Mouse (Mus musculus): ENCODE measurements around the gene Ptprq. TPM values are rescaled to one million over a fixed set of nuclear protein-coding genes. Genes with fewer than 3 reads are reported as not detected.
A peak's percentile ranks its signal among the peaks of the same experiment; 100 is the strongest.

Gene Ptprq
- 0.08 and 0.24 TPM in 2 replicates for polyA plus RNA-seq (2015; fragmentation: Nextera tagmentation; extraction: Ambion mirVana)

- Histone ChIP-seq H3K27me3 (ENCODE audit: control insufficient read depth, insufficient read depth, low read length) (no peaks in the 10 kb centered on the region), H3K9me3 (replicated peaks; ENCODE audit: control insufficient read depth, low read length) (no peaks in the 10 kb centered on the region), H3K27ac (ENCODE audit: low read length) (no peak within 1 kb of the TSS), H3K9ac (ENCODE audit: low read length) (no peak within 1 kb of the TSS), H3K4me1 (ENCODE audit: control insufficient read depth, insufficient read depth, low read length) (no peaks in the 10 kb centered on the region), H3K36me3 (ENCODE audit: control insufficient read depth, insufficient read depth, low read length) (no peaks in the 10 kb centered on the region), H3K4me3 (replicated peaks; ENCODE audit: low read length) (no peak within 1 kb of the TSS), H3K4me2 (ENCODE audit: low read depth, low read length) (no peak within 1 kb of the TSS)
- no peak for ATAC-seq (ENCODE audit: insufficient read depth, low FRiP score)
- whole genome bisulfite sequencing: 44% methylated on average over 1 of the region's 1 CpGs
Observed at GRCm38 (mm10) chr10:107719806-107720205, at the start of gene Ptprq. Ptprq (minus strand) TSS chr10:107720051.

GRCm38 (mm10) chr10:107759624-107760023 lies 39.8 kb upstream of the Ptprq start:
- Histone ChIP-seq H3K4me2 (ENCODE audit: low read depth, low read length) (no peak overlapping the region), H3K27me3 (ENCODE audit: control insufficient read depth, insufficient read depth, low read length) (no peaks in the 10 kb centered on the region), H3K36me3 (ENCODE audit: control insufficient read depth, insufficient read depth, low read length) (no peaks in the 10 kb centered on the region), H3K9me3 (replicated peaks; ENCODE audit: control insufficient read depth, low read length) (no peaks in the 10 kb centered on the region), H3K9ac (ENCODE audit: low read length) (no peak overlapping the region), H3K27ac (ENCODE audit: low read length) (no peak overlapping the region), H3K4me3 (replicated peaks; ENCODE audit: low read length) (no peak overlapping the region), H3K4me1 (ENCODE audit: control insufficient read depth, insufficient read depth, low read length) (no peaks in the 10 kb centered on the region)
- no peak for ATAC-seq (ENCODE audit: insufficient read depth, low FRiP score)
- 74% methylated on average over 1 of the region's 1 CpGs for WGBS

GRCm38 (mm10) chr10:107753471-107753870 lies 33.6 kb upstream of the Ptprq start:
- Histone ChIP-seq H3K27ac (ENCODE audit: low read length) (no peak overlapping the region), H3K9me3 (replicated peaks; ENCODE audit: control insufficient read depth, low read length) (no peaks in the 10 kb centered on the region), H3K4me2 (ENCODE audit: low read depth, low read length) (no peak overlapping the region), H3K36me3 (ENCODE audit: control insufficient read depth, insufficient read depth, low read length) (no peaks in the 10 kb centered on the region), H3K27me3 (ENCODE audit: control insufficient read depth, insufficient read depth, low read length) (no peaks in the 10 kb centered on the region), H3K9ac (ENCODE audit: low read length) (no peak overlapping the region), H3K4me1 (ENCODE audit: control insufficient read depth, insufficient read depth, low read length) (no peaks in the 10 kb centered on the region), H3K4me3 (replicated peaks; ENCODE audit: low read length) (no peak overlapping the region)
- WGBS: 80% methylated on average over 3 of the region's 3 CpGs
- ATAC-seq (ENCODE audit: insufficient read depth, low FRiP score): no peak

- Histone ChIP-seq H3K4me1 (ENCODE audit: control insufficient read depth, insufficient read depth, low read length) (no peaks in the 10 kb centered on the region), H3K4me2 (ENCODE audit: low read depth, low read length) (peak overlapping the region; percentile 41), H3K9me3 (replicated peaks; ENCODE audit: control insufficient read depth, low read length) (no peaks in the 10 kb centered on the region), H3K9ac (ENCODE audit: low read length) (no peak overlapping the region), H3K27ac (ENCODE audit: low read length) (no peak overlapping the region), H3K27me3 (ENCODE audit: control insufficient read depth, insufficient read depth, low read length) (no peaks in the 10 kb centered on the region), H3K4me3 (replicated peaks; ENCODE audit: low read length) (peak overlapping the region; percentile 1; the same call in 1 of the 2 replicates), H3K36me3 (ENCODE audit: control insufficient read depth, insufficient read depth, low read length) (no peaks in the 10 kb centered on the region)
- 31% methylated on average over 15 of the region's 15 CpGs for WGBS
- ATAC-seq (ENCODE audit: insufficient read depth, low FRiP score): peak; percentile 50; the same call in 1 of the 2 replicates
Observed at GRCm38 (mm10) chr10:107752351-107753143, 32.7 kb upstream of the Ptprq start.

GRCm38 (mm10) chr10:107751944-107752343 lies 32.1 kb upstream of the Ptprq start:
- no peak overlapping the region for H3K4me3 ChIP-seq (replicated peaks; ENCODE audit: low read length)
- H3K27me3 ChIP-seq (ENCODE audit: control insufficient read depth, insufficient read depth, low read length): no peaks in the 10 kb centered on the region
- no peak overlapping the region for H3K9ac ChIP-seq (ENCODE audit: low read length)
- H3K4me1 ChIP-seq (ENCODE audit: control insufficient read depth, insufficient read depth, low read length): no peaks in the 10 kb centered on the region
- no peaks in the 10 kb centered on the region for H3K36me3 ChIP-seq (ENCODE audit: control insufficient read depth, insufficient read depth, low read length)
- peak overlapping the region; percentile 41 for H3K4me2 ChIP-seq (ENCODE audit: low read depth, low read length)
- WGBS: 24% methylated on average over 6 of the region's 6 CpGs
- no peaks in the 10 kb centered on the region for H3K9me3 ChIP-seq (replicated peaks; ENCODE audit: control insufficient read depth, low read length)
- H3K27ac ChIP-seq (ENCODE audit: low read length): no peak overlapping the region
- ATAC-seq (ENCODE audit: insufficient read depth, low FRiP score): no peak

GRCm38 (mm10) chr10:107747566-107747965 lies 27.7 kb upstream of the Ptprq start:
- Histone ChIP-seq H3K4me1 (ENCODE audit: control insufficient read depth, insufficient read depth, low read length) (no peaks in the 10 kb centered on the region), H3K9me3 (replicated peaks; ENCODE audit: control insufficient read depth, low read length) (no peaks in the 10 kb centered on the region), H3K27ac (ENCODE audit: low read length) (no peak overlapping the region), H3K4me2 (ENCODE audit: low read depth, low read length) (no peak overlapping the region), H3K4me3 (replicated peaks; ENCODE audit: low read length) (no peak overlapping the region), H3K27me3 (ENCODE audit: control insufficient read depth, insufficient read depth, low read length) (no peaks in the 10 kb centered on the region), H3K36me3 (ENCODE audit: control insufficient read depth, insufficient read depth, low read length) (no peaks in the 10 kb centered on the region), H3K9ac (ENCODE audit: low read length) (no peak overlapping the region)
- 18% methylated on average over 5 of the region's 5 CpGs for WGBS
- ATAC-seq (ENCODE audit: insufficient read depth, low FRiP score): no peak

- Histone ChIP-seq H3K4me1 (ENCODE audit: control insufficient read depth, insufficient read depth, low read length) (no peaks in the 10 kb centered on the region), H3K27me3 (ENCODE audit: control insufficient read depth, insufficient read depth, low read length) (no peaks in the 10 kb centered on the region), H3K9ac (ENCODE audit: low read length) (0 out of 2 replicates have a peak overlapping the region, but pooled peaks have one; percentile 44), H3K4me3 (replicated peaks; ENCODE audit: low read length) (0 out of 2 replicates have a peak overlapping the region, but pooled peaks have one; percentile 9), H3K4me2 (ENCODE audit: low read depth, low read length) (peak overlapping the region; percentile 33), H3K27ac (ENCODE audit: low read length) (no peak overlapping the region), H3K36me3 (ENCODE audit: control insufficient read depth, insufficient read depth, low read length) (no peaks in the 10 kb centered on the region), H3K9me3 (replicated peaks; ENCODE audit: control insufficient read depth, low read length) (no peaks in the 10 kb centered on the region)
- 8% methylated on average over 9 of the region's 9 CpGs for WGBS
- ATAC-seq (ENCODE audit: insufficient read depth, low FRiP score): peak; percentile 37; the same call in 1 of the 2 replicates
Observed at GRCm38 (mm10) chr10:107746717-107747116, 26.9 kb upstream of the Ptprq start.

GRCm38 (mm10) chr10:107739815-107740214 lies 20.0 kb upstream of the Ptprq start:
- WGBS: 75% methylated on average over 5 of the region's 5 CpGs
- Histone ChIP-seq H3K4me2 (ENCODE audit: low read depth, low read length) (no peak overlapping the region), H3K9ac (ENCODE audit: low read length) (no peak overlapping the region), H3K9me3 (replicated peaks; ENCODE audit: control insufficient read depth, low read length) (no peaks in the 10 kb centered on the region), H3K27me3 (ENCODE audit: control insufficient read depth, insufficient read depth, low read length) (no peaks in the 10 kb centered on the region), H3K4me3 (replicated peaks; ENCODE audit: low read length) (no peak overlapping the region), H3K4me1 (ENCODE audit: control insufficient read depth, insufficient read depth, low read length) (no peaks in the 10 kb centered on the region), H3K36me3 (ENCODE audit: control insufficient read depth, insufficient read depth, low read length) (no peaks in the 10 kb centered on the region), H3K27ac (ENCODE audit: low read length) (no peak overlapping the region)
- no peak for ATAC-seq (ENCODE audit: insufficient read depth, low FRiP score)

GRCm38 (mm10) chr10:107737743-107738142 lies 17.9 kb upstream of the Ptprq start:
- no peaks in the 10 kb centered on the region for H3K36me3 ChIP-seq (ENCODE audit: control insufficient read depth, insufficient read depth, low read length)
- H3K4me1 ChIP-seq (ENCODE audit: control insufficient read depth, insufficient read depth, low read length): no peaks in the 10 kb centered on the region
- no peaks in the 10 kb centered on the region for H3K27me3 ChIP-seq (ENCODE audit: control insufficient read depth, insufficient read depth, low read length)
- H3K27ac ChIP-seq (ENCODE audit: low read length): no peak overlapping the region
- no peaks in the 10 kb centered on the region for H3K9me3 ChIP-seq (replicated peaks; ENCODE audit: control insufficient read depth, low read length)
- no peak overlapping the region for H3K9ac ChIP-seq (ENCODE audit: low read length)
- H3K4me2 ChIP-seq (ENCODE audit: low read depth, low read length): no peak overlapping the region
- ATAC-seq (ENCODE audit: insufficient read depth, low FRiP score): no peak
- H3K4me3 ChIP-seq (replicated peaks; ENCODE audit: low read length): no peak overlapping the region
- 85% methylated on average over 6 of the region's 6 CpGs for WGBS
